Comparison of ENCODE assay signal across 18 mouse cellular contexts in the genomic region with DNA sequence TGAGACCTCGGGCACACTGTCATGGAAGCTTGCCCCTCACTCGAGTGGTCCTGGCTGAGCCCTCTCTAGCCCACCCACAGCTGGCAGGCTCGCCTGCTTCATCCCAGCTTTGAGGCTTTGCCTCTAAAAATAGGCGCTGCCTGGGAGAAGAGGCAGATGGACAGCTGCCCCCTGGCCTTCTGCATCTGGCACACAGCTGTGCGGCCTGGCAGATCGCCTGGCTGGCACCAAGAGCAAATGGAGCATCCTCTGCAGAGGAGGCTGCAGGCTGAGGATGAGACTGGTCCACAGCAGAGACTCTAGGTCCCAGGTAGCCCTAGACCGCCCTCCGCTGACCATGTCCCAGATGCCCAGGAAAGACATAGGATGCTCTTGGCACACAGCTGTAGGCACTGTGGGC. TPM values are rescaled to one million over a fixed set of nuclear protein-coding genes. Genes with fewer than 3 reads are reported as not detected.
DNase-seq lines count a peak whose midpoint lies in the region; ATAC-seq and TF ChIP-seq lines count a peak whose summit lies in the region.
"Had no signal": no experiment of that assay in that cellular context is flagged by ENCODE, and none has a peak within 500 bp of the region (broad histone marks: within the 10 kb centered on the region; RNA-seq: fewer than 3 reads in every experiment).

No protein-coding gene starts in this region.

- no peak for TF ChIP-seq POLR2A in myocyte (IDR thresholded peaks at IDR 0.05; ENCODE audit: insufficient read length, low read depth)

- H3K4me3 ChIP-seq in gastrocnemius, adult 2 months: no peak overlapping the region
- H3K4me3 ChIP-seq in lung, embryonic 14.5 days (ENCODE audit: low read depth, low read length): no peak overlapping the region
- H3K4me3 ChIP-seq in lung, postnatal 0 days (ENCODE audit: low read depth, low read length): no peak overlapping the region
- H3K4me3 ChIP-seq in myocyte: no peak overlapping the region
- H3K4me3 ChIP-seq: embryonic facial prominence, embryonic 12.5 days; heart, adult 2 months; hindbrain, embryonic 12.5 days; neural tube, embryonic 13.5 days had no signal

- no peak for TF ChIP-seq EP300 in lung, postnatal 0 days (IDR thresholded peaks at IDR 0.05)

- H3K4me2 ChIP-seq in lung, embryonic 14.5 days: no peak overlapping the region
- no peak overlapping the region for H3K4me2 ChIP-seq in lung, postnatal 0 days (replicated peaks; ENCODE audit: low read depth, low read length)
- no peak overlapping the region for H3K4me2 ChIP-seq in myocyte (ENCODE audit: low read depth)
- H3K4me2 ChIP-seq: embryonic facial prominence, embryonic 12.5 days; hindbrain, embryonic 12.5 days; neural tube, embryonic 13.5 days had no signal

- intact Hi-C loops in gastrocnemius, postnatal 14 days (cut with DNase I; ENCODE audit: low total_unique reads): no loop called here
- intact Hi-C loops in gastrocnemius, adult 2 months (cut with DNase I): no loop called here

- no peak overlapping the region for H3ac ChIP-seq in myocyte (ENCODE audit: control insufficient read depth, insufficient read length)

- H3K4me1 ChIP-seq in lung, embryonic 14.5 days (ENCODE audit: insufficient read depth): no peaks in the 10 kb centered on the region
- H3K4me1 ChIP-seq in lung, postnatal 0 days (ENCODE audit: insufficient read depth, low read depth, low read length): 0 out of 2 replicates have a peak, but pooled peaks cover 5% of the 10 kb centered on the region

- H3K79me2 ChIP-seq in myocyte (ENCODE audit: control insufficient read depth, insufficient read depth): no peaks in the 10 kb centered on the region

- no peak overlapping the region for H3K9ac ChIP-seq in lung, embryonic 14.5 days
- H3K9ac ChIP-seq in lung, postnatal 0 days (replicated peaks; ENCODE audit: low read depth): no peak overlapping the region
- H3K9ac ChIP-seq: embryonic facial prominence, embryonic 12.5 days; hindbrain, embryonic 12.5 days; neural tube, embryonic 13.5 days had no signal

- no peak overlapping the region; the same call in 1 of the 2 replicates for H3K27ac ChIP-seq in gastrocnemius, adult 2 months
- H3K27ac ChIP-seq in lung, embryonic 14.5 days (ENCODE audit: low read depth): no peak overlapping the region
- H3K27ac ChIP-seq in lung, postnatal 0 days (ENCODE audit: low read length): no peak overlapping the region
- H3K27ac ChIP-seq: embryonic facial prominence, embryonic 12.5 days; heart, adult 2 months; hindbrain, embryonic 12.5 days; neural tube, embryonic 13.5 days; stomach, postnatal 0 days had no signal

- peak; percentile 40 for DNase-seq in gastrocnemius, postnatal 14 days
- DNase-seq in gastrocnemius, adult 2 months: no peak
- DNase-seq in lung, embryonic 14.5 days: peak; percentile 29
- DNase-seq in lung, postnatal 0 days (ENCODE audit: low spot score): no peak
- DNase-seq in thymus, postnatal 4 days: peak; percentile 22
- no peak for DNase-seq in thymus, postnatal 10 days (ENCODE audit: low spot score in 2 of 2)
- DNase-seq in right cerebral cortex, postnatal 14 days: no peak
- DNase-seq: cerebellum, adult 11-12 months; heart, adult 2 months; kidney, adult 9 months; layer of hippocampus, postnatal 36 days; thymus, postnatal 14 days had no signal

- TF ChIP-seq CTCF in gastrocnemius, adult 2 months (IDR thresholded peaks at IDR 0.05): no peak
- no peak for TF ChIP-seq CTCF in lung, embryonic 14.5 days (IDR thresholded peaks at IDR 0.05; ENCODE audit: low read depth)
- no peak for TF ChIP-seq CTCF in lung, postnatal 0 days (IDR thresholded peaks at IDR 0.05)

- peaks cover 12% of the 10 kb centered on the region; the same call in 1 of the 2 replicates for H3K27me3 ChIP-seq in lung, embryonic 14.5 days (ENCODE audit: insufficient read depth, low read length)
- H3K27me3 ChIP-seq in lung, postnatal 0 days (replicated peaks; ENCODE audit: insufficient read depth, low read length): no peaks in the 10 kb centered on the region
- peaks cover 79% of the 10 kb centered on the region for H3K27me3 ChIP-seq in myocyte (ENCODE audit: control insufficient read depth, insufficient read depth, insufficient read length)

- H3K36me3 ChIP-seq in lung, embryonic 14.5 days (ENCODE audit: insufficient read depth): no peaks in the 10 kb centered on the region
- H3K36me3 ChIP-seq in lung, postnatal 0 days (ENCODE audit: insufficient read depth, low read length): no peaks in the 10 kb centered on the region
- no peaks in the 10 kb centered on the region for H3K36me3 ChIP-seq in myocyte (ENCODE audit: control insufficient read depth, insufficient read depth)
- H3K36me3 ChIP-seq: embryonic facial prominence, embryonic 12.5 days; hindbrain, embryonic 12.5 days; neural tube, embryonic 13.5 days had no signal

- H3K9me3 ChIP-seq in lung, embryonic 14.5 days (ENCODE audit: low read depth, low read length): no peaks in the 10 kb centered on the region
- no peaks in the 10 kb centered on the region for H3K9me3 ChIP-seq in lung, postnatal 0 days (ENCODE audit: low read length)
- H3K9me3 ChIP-seq: embryonic facial prominence, embryonic 12.5 days; hindbrain, embryonic 12.5 days; neural tube, embryonic 13.5 days had no signal

- no peak for ATAC-seq in lung, embryonic 14.5 days (ENCODE audit: insufficient read depth)
- no peak for ATAC-seq in lung, postnatal 0 days
- ATAC-seq: forebrain, embryonic 16.5 days had no signal

- 65% methylated on average over 8 of the region's 8 CpGs for WGBS in lung, embryonic 14.5 days
- 73% methylated on average over 8 of the region's 8 CpGs for WGBS in lung, postnatal 0 days

TF ChIP-seq in myocyte, 11 proteins besides CTCF, POLR2A, EP300 and RAD21:
- TF ChIP-seq E2F4 (IDR thresholded peaks at IDR 0.05; ENCODE audit: insufficient read depth): no peak
- peak in 2 of 3 experiments; percentile 80 to 95 for TF ChIP-seq MYOD1 (IDR thresholded peaks at IDR 0.05; ENCODE audit: control insufficient read depth in 1 of 3, insufficient read length in 2 of 3, low read depth in 2 of 3)
- no peak for TF ChIP-seq USF1 (IDR thresholded peaks at IDR 0.05; ENCODE audit: low read depth)
- TF ChIP-seq TCF12 (IDR thresholded peaks at IDR 0.05; ENCODE audit: insufficient read depth, poor library complexity, severe bottlenecking): peak; percentile 73
- peak; percentile 66 for TF ChIP-seq TCF3 (IDR thresholded peaks at IDR 0.05; ENCODE audit: insufficient read length, low read depth)
- peak in 2 of 3 experiments; percentile 68 to 74 for TF ChIP-seq MYOG (IDR thresholded peaks at IDR 0.05; ENCODE audit: control insufficient read depth in 1 of 3, insufficient read depth in 1 of 3, insufficient read length in 2 of 3, low read depth in 2 of 3)
- TF ChIP-seq SRF (IDR thresholded peaks at IDR 0.05; ENCODE audit: control insufficient read depth, insufficient read length, low read depth): no peak
- TF ChIP-seq REST (IDR thresholded peaks at IDR 0.05; ENCODE audit: insufficient read depth, insufficient read length): no peak
- TF ChIP-seq CEBPB (IDR thresholded peaks at IDR 0.05; ENCODE audit: insufficient read depth, poor library complexity, severe bottlenecking): no peak
- no peak for TF ChIP-seq MAX (IDR thresholded peaks at IDR 0.05; ENCODE audit: low read depth)
- TF ChIP-seq POLR2AphosphoS2 (IDR thresholded peaks at IDR 0.05; ENCODE audit: insufficient read length, low read depth): no peak
TF ChIP-seq in myocyte: peak in this region for 4.

RNA-seq across cellular contexts. Expression of gene Cbfa2t3, which starts 17.7 kb away (rescaled TPM):
- 10 to 100 TPM; 19.5 to 23.2 TPM for total RNA-seq in gastrocnemius, postnatal 14 days (2021)
- 10 to 100 TPM; 18.8 to 23.4 TPM for total RNA-seq in gastrocnemius, adult 2 months (2021)
- 4.7 and 5.7 TPM in 2 replicates for polyA plus RNA-seq in lung, embryonic 14.5 days (2014; fragmentation: Nextera tagmentation; extraction: Ambion mirVana)
- polyA plus RNA-seq in lung, postnatal 0 days (2015; fragmentation: Nextera tagmentation; extraction: Ambion mirVana): 15.0 and 17.0 TPM in 2 replicates
- 29.5 TPM for polyA plus RNA-seq in myocyte (2012; fragmentation: generic; extraction: Trizol)

RNA-seq across cellular contexts. Expression of gene Acsf3, which starts 58.7 kb away (rescaled TPM):
- total RNA-seq in gastrocnemius, postnatal 14 days (2021): 10 to 100 TPM; 13.4 to 16.2 TPM
- 10 to 100 TPM; 11.1 to 16.4 TPM for total RNA-seq in gastrocnemius, adult 2 months (2021)
- polyA plus RNA-seq in lung, embryonic 14.5 days (2014; fragmentation: Nextera tagmentation; extraction: Ambion mirVana): 14.8 and 17.7 TPM in 2 replicates
- 10.9 TPM in 2 replicates for polyA plus RNA-seq in lung, postnatal 0 days (2015; fragmentation: Nextera tagmentation; extraction: Ambion mirVana)
- 9.3 TPM for polyA plus RNA-seq in myocyte (2012; fragmentation: generic; extraction: Trizol)

Comparison
In these comparisons a context has a peak if more than half of its experiments do, and no peak if none do; other contexts are left out.
1. DNase-seq: peak in gastrocnemius, postnatal 14 days (single experiment), lung, embryonic 14.5 days (single experiment) and thymus, postnatal 4 days (single experiment); none in gastrocnemius, adult 2 months (single experiment), lung, postnatal 0 days (single experiment), thymus, postnatal 10 days (0 of 2) and right cerebral cortex, postnatal 14 days (single experiment).